Mouse (Mus musculus): ENCODE data around the gene Pla2g2c. TPM values are rescaled to one million over a fixed set of nuclear protein-coding genes. Genes with fewer than 3 reads are reported as not detected.

Gene Pla2g2c
- total RNA-seq, 1 experiment from 2014 or later, result 0.24 TPM

Other genes with a start within 250 kb of the Pla2g2c start
- gene Vwa5b1, start 88.9 kb upstream of the Pla2g2c start, total RNA-seq (2021), result not detected in 2 replicates
- gene Ubxn10, start 12.4 kb downstream of the Pla2g2c start, total RNA-seq (2021), result 1.1 and 2.0 TPM in 2 replicates
- 19.2 and 21.7 TPM in 2 replicates for gene Pla2g2f, start 32.8 kb downstream of the Pla2g2c start, total RNA-seq (2021)
- 2.2 and 2.8 TPM in 2 replicates for gene Pla2g2d, start 50.9 kb downstream of the Pla2g2c start, total RNA-seq (2021)
- gene Pla2g5, start 138.7 kb downstream of the Pla2g2c start, total RNA-seq (2021), result 10.5 and 17.1 TPM in 2 replicates
- not detected in 2 replicates for gene Gm13030, start 149.2 kb downstream of the Pla2g2c start, total RNA-seq (2021)
- 1.5 TPM in 1 of 2 replicates, not detected in the other for gene Pla2g2e, start 153.2 kb downstream of the Pla2g2c start, total RNA-seq (2021)
- gene Otud3, start 189.2 kb downstream of the Pla2g2c start, total RNA-seq (2021), result 11.7 and 13.5 TPM in 2 replicates
- not detected in 2 replicates for gene Rnf186, start 242.3 kb downstream of the Pla2g2c start, total RNA-seq (2021)
- gene Tmco4, start 248.1 kb downstream of the Pla2g2c start, total RNA-seq (2021), result 16.0 and 16.7 TPM in 2 replicates